Mouse (Mus musculus): ENCODE data around the gene Pfn1. TPM values are rescaled to one million over a fixed set of nuclear protein-coding genes. Genes with fewer than 3 reads are reported as not detected.

The Pfn1 gene
- total RNA-seq, 2 experiments from 2014 or later: 465 to 491 TPM

GRCm38 (mm10) chr11:70654923-70655570 lies 603 bp upstream of the Pfn1 start:
- peak; percentile 87 for DNase-seq

GRCm38 (mm10) chr11:70653345-70654197 lies 873 bp downstream of the Pfn1 start:
- DNase-seq: peak; percentile 74

- no peak for DNase-seq
Measured at GRCm38 (mm10) chr11:70652884-70653344, 1.5 kb downstream of the Pfn1 start.

DNA sequence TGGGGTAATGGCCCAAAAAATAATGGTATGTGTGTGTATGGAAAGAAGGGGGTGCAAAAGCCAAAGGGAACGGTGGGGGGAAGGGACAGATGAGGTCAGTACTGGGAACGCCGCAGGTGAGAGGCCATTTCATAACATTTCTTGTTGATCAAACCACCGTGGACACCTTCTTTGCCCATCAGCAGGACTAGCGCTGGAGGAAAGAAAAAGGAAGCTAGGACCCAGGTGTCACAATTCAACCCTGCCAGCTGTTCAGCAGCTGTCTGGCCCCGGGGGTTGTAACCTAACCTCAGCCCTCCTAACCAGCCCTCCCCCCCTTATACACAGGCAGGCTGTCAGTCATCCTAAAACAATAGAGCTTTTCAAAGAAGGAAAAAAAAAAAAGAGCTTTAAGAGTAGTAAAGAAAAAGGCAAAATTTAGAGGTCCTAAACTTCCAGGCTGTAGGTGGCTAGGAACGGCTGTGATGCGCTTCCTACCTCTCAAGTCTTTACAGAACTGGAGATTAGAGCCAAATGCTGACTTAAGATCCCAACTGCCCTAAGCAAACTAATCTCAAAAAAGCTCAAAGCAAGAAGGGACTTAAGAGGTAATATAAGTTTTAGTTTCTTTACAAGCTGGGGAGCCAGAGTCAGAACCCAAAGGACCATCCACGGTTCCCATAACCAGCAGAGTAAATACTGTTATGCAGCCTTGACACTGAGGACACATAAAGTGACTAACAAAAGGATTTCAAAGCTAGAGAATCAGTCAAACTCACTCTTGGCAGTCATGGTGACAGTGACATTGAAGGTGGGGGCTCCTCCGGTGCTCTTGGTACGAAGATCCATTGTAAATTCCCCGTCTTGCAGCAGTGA lies 2.2 kb downstream of the Pfn1 start:
- DNase-seq: no peak

GRCm38 (mm10) chr11:70651391-70651790 lies 3.1 kb downstream of the Pfn1 start:
- no peak for DNase-seq

DNA sequence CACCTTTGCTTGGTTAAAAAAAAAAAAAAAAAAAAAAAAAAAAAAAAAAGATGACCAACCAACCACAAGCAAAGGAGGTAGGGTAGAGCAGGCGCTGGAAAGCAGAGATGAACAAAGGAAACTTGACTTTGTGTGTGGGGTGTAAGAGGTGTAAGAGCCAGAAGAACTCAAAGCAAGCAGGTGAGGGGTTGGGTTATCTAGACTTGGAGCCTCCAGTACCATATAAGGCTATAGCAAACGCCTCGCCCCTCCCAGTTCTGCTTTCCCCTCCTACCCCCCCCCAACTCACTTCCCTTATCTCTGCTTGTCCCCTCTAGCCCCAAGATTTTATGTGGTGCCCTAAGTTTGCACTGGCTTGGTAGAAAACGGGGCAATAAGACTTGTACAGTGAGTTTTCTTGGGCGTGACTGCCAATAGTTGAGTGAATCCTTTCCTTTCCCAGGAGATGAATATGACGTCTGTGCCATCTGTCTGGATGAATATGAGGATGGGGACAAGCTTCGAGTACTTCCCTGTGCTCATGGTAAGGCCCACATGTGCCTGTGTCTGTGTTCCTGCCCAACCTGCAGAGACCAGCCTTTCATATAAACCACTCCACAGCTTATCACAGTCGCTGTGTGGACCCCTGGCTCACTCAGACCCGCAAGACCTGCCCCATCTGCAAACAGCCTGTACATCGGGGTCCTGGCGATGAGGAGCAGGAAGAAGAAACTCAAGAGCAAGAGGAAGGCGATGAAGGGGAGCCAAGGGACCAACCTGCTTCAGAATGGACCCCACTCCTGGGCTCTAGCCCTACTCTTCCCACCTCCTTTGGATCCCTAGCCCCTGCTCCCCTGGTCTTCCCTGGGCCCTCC lies 3.9 kb downstream of the Pfn1 start:
- DNase-seq: no peak

DNA sequence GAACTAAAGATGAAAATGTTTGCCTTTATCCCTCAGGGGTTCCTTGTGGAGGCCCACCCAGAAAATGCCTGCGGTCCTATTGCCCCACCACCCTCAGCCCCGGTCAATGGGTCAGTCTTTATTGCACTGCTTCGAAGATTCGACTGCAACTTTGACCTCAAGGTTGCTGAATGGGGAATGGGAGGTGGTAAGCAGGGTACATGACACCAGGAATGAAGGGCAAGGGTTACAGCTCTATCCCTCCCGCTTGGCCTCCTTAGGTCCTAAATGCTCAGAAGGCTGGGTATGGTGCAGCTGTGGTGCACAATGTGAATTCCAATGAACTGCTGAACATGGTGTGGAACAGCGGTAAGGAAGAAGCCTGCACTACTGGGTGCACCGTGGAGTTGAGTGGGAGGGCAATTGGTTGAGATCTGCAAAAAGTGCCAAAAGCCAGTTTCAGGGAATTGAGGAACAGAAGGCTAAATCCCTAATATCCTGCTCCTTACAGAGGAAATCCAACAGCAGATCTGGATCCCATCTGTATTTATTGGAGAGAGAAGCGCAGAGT lies 5.2 kb downstream of the Pfn1 start:
- no peak for DNase-seq

DNA sequence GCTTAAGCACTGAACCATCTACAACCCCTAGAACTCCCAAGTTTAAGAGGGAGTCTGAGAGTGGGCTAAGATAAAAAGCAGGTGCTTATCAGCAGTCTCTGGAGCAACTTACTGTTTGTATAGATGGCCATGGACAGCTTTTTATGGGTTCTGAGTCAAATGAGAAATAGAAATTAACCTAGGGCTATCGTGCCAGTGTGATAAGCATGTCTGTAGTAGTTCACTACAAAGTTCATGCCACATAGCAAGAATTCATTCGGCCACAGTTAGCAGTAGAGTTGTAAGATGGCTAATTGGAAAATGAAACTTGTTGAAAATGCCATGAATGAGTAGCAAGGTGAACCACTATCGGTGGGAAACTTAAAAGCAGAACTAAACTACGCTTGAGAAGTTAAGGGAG lies 5.9 kb downstream of the Pfn1 start:
- no peak for DNase-seq

- no peak for DNase-seq
Measured at GRCm38 (mm10) chr11:70647716-70648420, 6.6 kb downstream of the Pfn1 start.

DNA sequence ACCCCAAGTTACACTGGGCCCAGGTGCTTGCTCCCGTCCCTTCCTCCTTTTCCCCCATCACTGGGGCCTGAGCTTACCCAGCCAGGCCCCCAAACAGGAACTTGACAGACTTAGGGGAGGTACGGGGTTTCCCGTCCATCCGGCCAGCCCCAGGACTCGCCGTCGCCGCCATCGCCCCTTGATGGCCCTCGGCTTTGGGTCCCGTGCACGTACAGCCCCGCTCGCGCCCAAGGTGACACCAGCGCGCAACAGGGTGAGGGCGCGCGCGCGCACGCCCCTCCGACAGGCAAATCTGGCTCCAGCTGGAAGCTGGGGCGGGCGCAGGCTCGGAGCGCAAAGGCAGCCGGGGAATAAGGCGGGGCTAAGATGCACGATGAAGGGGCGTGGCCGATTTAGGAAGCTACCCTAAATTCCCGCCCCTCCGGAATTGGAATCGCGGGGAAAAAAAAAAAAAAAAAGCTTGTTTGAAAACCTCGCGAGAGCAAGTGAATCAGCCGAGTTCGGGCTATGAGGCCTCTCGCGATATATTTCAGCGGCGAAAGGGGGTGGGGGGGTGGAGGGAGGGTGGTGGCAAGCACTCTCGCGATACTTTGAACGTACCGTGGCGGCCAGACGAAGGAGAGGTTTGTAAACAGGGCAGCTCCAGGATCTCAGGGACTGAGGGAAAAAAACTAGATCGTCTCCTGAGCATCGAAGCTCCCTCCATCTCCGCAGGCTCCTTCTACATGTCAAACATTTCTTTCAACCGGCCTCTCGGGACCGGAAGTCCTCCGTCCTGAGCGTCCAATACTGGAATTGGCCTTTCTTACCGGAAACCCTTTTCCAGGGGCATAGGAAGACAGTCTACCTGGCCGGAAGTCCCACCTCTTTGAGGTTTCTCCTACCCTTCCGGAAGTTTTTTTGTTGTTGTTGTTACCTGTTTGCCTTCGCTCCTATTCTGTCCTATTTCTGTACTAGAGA lies 7.5 kb downstream of the Pfn1 start, which contains the start of the genes Rnf167 and Slc25a11:
Rnf167 (plus strand) TSS at position 545 of the 960 bp plus-strand sequence.
Slc25a11 (minus strand) TSS at position 789 of the 960 bp plus-strand sequence.
- DNase-seq: peak; percentile 92

DNA sequence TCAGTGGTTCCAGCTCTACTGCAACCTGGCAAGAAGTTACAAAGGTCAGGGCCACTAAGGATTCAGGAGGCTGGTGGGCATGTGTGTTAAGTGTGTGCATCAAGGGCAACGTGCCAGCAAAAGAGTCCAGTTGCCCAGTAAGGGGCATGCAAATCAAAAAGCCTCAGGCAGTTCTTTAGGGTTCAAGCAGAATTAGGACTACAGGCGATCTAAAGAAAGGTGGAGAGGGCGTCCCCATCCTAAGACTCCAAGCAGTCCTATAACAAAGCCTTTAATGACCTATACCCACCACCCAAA lies 8.2 kb downstream of the Pfn1 start:
- DNase-seq: peak; percentile 35

DNA sequence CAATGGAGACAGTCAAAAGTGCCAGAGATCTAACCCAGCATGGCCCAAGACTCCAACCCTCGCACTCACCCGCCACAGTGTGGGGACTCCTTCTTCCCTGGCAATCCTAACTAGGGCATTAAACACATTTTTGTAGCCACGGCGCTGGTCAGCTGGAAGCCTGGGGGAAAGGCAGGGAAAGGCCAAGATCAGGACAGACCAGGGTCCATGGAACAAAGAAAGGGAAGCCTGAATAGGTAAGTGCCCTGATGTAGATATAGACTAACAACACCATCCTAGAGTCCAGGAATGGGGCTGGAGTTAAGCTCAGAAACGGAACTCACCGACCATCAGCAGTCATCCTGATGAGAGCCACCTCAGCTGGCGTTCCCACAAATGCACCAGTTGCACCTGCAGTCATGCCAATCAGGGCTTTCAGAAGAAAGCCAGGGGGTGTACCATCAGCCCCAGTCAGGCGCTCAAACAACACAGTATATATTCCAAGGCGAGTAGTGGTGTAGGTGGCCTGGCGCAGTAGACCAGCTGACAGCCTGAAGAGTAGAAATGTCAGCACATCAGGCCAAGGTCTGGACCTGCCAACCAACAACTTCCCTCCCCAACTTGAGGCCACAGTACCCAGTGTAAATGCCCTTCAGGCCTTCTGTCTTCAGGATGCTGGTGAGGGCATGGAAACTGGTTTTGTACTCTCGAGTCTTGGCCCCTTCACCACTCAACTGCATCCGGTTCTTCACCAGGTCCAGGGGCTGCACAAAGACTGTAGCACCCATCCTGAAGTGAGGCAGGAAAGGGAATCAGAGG lies 8.8 kb downstream of the Pfn1 start:
- no peak for DNase-seq

DNA sequence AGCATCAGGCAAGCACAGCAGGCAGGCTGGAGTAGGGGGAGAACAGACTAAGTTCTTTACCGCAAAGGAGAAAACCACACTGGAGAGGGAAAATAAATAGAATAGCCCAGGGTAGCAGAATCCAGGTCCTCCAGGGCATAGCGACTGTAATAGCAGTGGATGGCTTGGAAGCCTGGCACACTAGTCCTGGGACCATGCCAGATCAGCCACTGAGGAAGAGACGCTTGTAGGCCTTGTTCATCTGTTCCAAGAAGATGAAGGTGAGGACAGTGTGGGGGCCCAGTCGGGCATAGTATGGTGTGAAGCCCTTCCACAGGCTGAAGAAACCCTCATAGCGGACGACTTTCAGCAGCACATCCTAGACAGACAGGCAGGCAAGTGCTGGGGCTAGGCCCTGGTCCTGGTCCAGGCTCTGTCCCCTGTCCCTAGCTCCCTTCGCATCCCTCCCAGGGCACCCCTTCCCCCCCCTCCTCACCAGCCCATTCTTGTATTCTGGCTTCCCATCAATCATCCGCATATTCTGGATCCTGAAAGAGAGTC lies 9.8 kb downstream of the Pfn1 start:
- peak; percentile 16 for DNase-seq

DNA sequence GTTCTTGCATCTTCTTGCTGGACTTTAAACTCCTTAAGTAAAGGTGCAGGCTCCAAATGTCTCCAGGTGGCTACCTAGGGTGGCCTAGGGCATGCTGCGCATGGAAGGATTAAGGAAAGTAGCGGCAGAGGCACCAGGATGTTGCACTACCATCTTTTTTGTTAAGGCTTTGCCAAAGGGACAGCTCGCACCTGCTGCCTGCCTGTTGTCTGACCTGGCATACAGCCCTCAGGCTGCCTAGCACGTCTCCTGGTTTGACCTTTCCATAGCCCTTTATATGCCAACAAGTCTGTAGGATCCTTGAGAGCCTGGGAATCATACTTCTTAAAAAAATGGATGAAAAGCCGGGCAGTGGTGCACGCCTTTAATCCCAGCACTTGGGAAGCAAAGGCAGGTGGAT lies 11.4 kb downstream of the Pfn1 start:
- peak; percentile 17 for DNase-seq

DNA sequence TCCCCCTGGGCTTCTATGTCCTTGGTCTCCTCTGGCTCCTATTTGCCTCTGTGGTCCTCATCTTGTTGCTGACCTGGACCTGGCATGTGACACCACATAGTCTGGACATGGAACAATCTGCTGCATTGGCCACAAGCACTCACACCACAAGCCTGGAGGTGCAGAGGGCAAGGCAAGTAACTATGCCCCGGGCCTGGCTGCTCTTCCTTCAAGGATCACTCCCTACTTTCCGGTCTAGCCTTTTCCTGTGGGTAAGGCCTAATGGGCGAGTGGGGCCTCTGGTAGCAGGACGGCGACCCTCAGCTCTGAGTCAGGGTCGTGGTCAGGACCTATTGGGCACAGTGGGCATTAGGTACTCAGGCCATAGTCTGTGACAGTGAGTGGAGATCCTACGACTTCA lies 13.2 kb downstream of the Pfn1 start:
- no peak for DNase-seq

GRCm38 (mm10) chr11:70639976-70640375 lies 14.5 kb downstream of the Pfn1 start:
- no peak for DNase-seq

GRCm38 (mm10) chr11:70638714-70639278 lies 15.6 kb downstream of the Pfn1 start, which contains the start of gene Gp1ba:
Gene Gp1ba (plus strand): TSS chr11:70639122.
- no peak for DNase-seq

GRCm38 (mm10) chr11:70638293-70638692 lies 16.2 kb downstream of the Pfn1 start:
- DNase-seq: no peak

Data from gastrocnemius, postnatal 10 days (tissue).